Mouse (Mus musculus) lung, postnatal 14 days (tissue): ENCODE data around the gene Syngr2.
A peak's percentile ranks its signal among the peaks of the same experiment; 100 is the strongest.
"Not testable (repeated sequence)": the region's sequence is repeated elsewhere in the genome, so short reads cannot be mapped to it uniquely, and the experiment has no call there.

ENCODE experiments used
- DNase-seq: peaks from one replicate; pipeline ENCODE4 v3.0.0; 2021

The Syngr2 gene

GRCm38 (mm10) chr11:117814704-117815366 lies 5.4 kb downstream of the Syngr2 start:
- DNase-seq: no peak

- not testable (repeated sequence) for DNase-seq
Observed at GRCm38 (mm10) chr11:117815850-117816249, 6.4 kb downstream of the Syngr2 start.

- DNase-seq: no peak
Observed at GRCm38 (mm10) chr11:117816389-117816996, 7.0 kb downstream of the Syngr2 start.

- DNase-seq: no peak
Observed at GRCm38 (mm10) chr11:117819095-117819494, 9.6 kb downstream of the Syngr2 start.

GRCm38 (mm10) chr11:117820173-117820572 lies 10.7 kb downstream of the Syngr2 start:
- DNase-seq: no peak

GRCm38 (mm10) chr11:117821868-117822267 lies 12.4 kb downstream of the Syngr2 start:
- DNase-seq: no peak

- DNase-seq: peak; percentile 63
Observed at GRCm38 (mm10) chr11:117822728-117823241, 13.3 kb downstream of the Syngr2 start.

GRCm38 (mm10) chr11:117823411-117823810 lies 13.9 kb downstream of the Syngr2 start:
- DNase-seq: no peak

- peak; percentile 86 for DNase-seq
Observed at GRCm38 (mm10) chr11:117824060-117824969, 14.8 kb downstream of the Syngr2 start.

GRCm38 (mm10) chr11:117825333-117826101 lies 16.0 kb downstream of the Syngr2 start, which contains the start of the genes Afmid and Tk1:
Gene Afmid, plus strand, starts transcription at chr11:117825924.
Gene Tk1, minus strand, starts transcription at chr11:117826092.
- DNase-seq: peak; percentile 73

- no peak for DNase-seq
Observed at GRCm38 (mm10) chr11:117826164-117826563, 16.7 kb downstream of the Syngr2 start.

GRCm38 (mm10) chr11:117826916-117827315 lies 17.4 kb downstream of the Syngr2 start:
- DNase-seq: no peak

- no peak for DNase-seq
Observed at GRCm38 (mm10) chr11:117827386-117827785, 17.9 kb downstream of the Syngr2 start.

- DNase-seq: peak; percentile 65
Observed at GRCm38 (mm10) chr11:117828149-117828887, 18.9 kb downstream of the Syngr2 start.

- DNase-seq: peak; percentile 37
Observed at GRCm38 (mm10) chr11:117828888-117829604, 19.6 kb downstream of the Syngr2 start.

- DNase-seq: peak; percentile 37
Observed at GRCm38 (mm10) chr11:117829671-117830215, 20.3 kb downstream of the Syngr2 start.

- peak; percentile 36 for DNase-seq
Observed at GRCm38 (mm10) chr11:117830401-117830800, 20.9 kb downstream of the Syngr2 start.

GRCm38 (mm10) chr11:117832086-117832969 lies 22.9 kb downstream of the Syngr2 start:
- peak; percentile 86 for DNase-seq

- DNase-seq: not testable (repeated sequence)
Observed at GRCm38 (mm10) chr11:117833509-117833908, 24.0 kb downstream of the Syngr2 start.
